Mouse (Mus musculus) hindlimb bud, embryonic 11.5 days (tissue): Measurements from ENCODE around the gene Cry2.

Experiments
- DNase-seq: peaks from one replicate; pipeline ENCODE4 v3.0.0-alpha.2; 2012; ENCODE audit warnings: low read depth, low spot score; ENCODE audit errors: extremely low spot score

Cry2 gene

GRCm38 (mm10) chr2:92389645-92390044 is 44.2 kb downstream of the Cry2 start:
- DNase-seq = no peak

- peak; percentile 92 for DNase-seq
Observed at GRCm38 (mm10) chr2:92388891-92389641, 44.8 kb downstream of the Cry2 start.

- DNase-seq = no peak
Observed at GRCm38 (mm10) chr2:92388081-92388517, 45.7 kb downstream of the Cry2 start.

- DNase-seq = no peak
Observed at GRCm38 (mm10) chr2:92387646-92388045, 46.2 kb downstream of the Cry2 start.

GRCm38 (mm10) chr2:92386821-92387570 is 46.8 kb downstream of the Cry2 start:
- DNase-seq = no peak

GRCm38 (mm10) chr2:92385113-92386051 is 48.5 kb downstream of the Cry2 start:
- DNase-seq = no peak

GRCm38 (mm10) chr2:92384101-92384500 is 49.7 kb downstream of the Cry2 start:
- DNase-seq = no peak

- no peak for DNase-seq
Observed at GRCm38 (mm10) chr2:92382759-92383158, 51.1 kb downstream of the Cry2 start.

- DNase-seq = no peak
Observed at GRCm38 (mm10) chr2:92381901-92382588, 51.8 kb downstream of the Cry2 start, which contains the start of gene 1700029I15Rik. Gene 1700029I15Rik (plus strand): TSS chr2:92382538.

GRCm38 (mm10) chr2:92381161-92381560 is 52.7 kb downstream of the Cry2 start:
- DNase-seq = no peak

- DNase-seq = no peak
Observed at GRCm38 (mm10) chr2:92380495-92381050, 53.3 kb downstream of the Cry2 start.

- DNase-seq = no peak
Observed at GRCm38 (mm10) chr2:92379783-92380494, 53.9 kb downstream of the Cry2 start.

GRCm38 (mm10) chr2:92377320-92377719 is 56.5 kb downstream of the Cry2 start:
- no peak for DNase-seq

- DNase-seq = no peak
Observed at GRCm38 (mm10) chr2:92376300-92376699, 57.5 kb downstream of the Cry2 start.

- DNase-seq = no peak
Observed at GRCm38 (mm10) chr2:92375788-92376187, 58.1 kb downstream of the Cry2 start.

- DNase-seq = peak; percentile 86
Observed at GRCm38 (mm10) chr2:92375099-92375623, 58.7 kb downstream of the Cry2 start.

GRCm38 (mm10) chr2:92374514-92374913 is 59.3 kb downstream of the Cry2 start, which contains the start of the genes Pex16 and Large2:
Gene Pex16 (plus strand): TSS chr2:92374676.
Gene Large2 (minus strand): TSS chr2:92374869.
- DNase-seq = no peak

- no peak for DNase-seq
Observed at GRCm38 (mm10) chr2:92373437-92373813, 60.4 kb downstream of the Cry2 start.

GRCm38 (mm10) chr2:92372767-92373436 is 60.9 kb downstream of the Cry2 start:
- no peak for DNase-seq
